Mouse (Mus musculus) T-helper 17 cell (primary cell): ENCODE results near the gene Sertad2.

Experiments
- in situ Hi-C, 2 experiments: fragments of 300-600 bp; cut with MboI, MseI; formaldehyde crosslinking; loops; 1 replicate in 1 of 2; 2 replicates in 1 of 2; pipeline ENCODE4 v1.15.1; 2025; ENCODE audit warnings: high pct_unique_total_duplicates in 2 of 2

The Sertad2 gene

DNA sequence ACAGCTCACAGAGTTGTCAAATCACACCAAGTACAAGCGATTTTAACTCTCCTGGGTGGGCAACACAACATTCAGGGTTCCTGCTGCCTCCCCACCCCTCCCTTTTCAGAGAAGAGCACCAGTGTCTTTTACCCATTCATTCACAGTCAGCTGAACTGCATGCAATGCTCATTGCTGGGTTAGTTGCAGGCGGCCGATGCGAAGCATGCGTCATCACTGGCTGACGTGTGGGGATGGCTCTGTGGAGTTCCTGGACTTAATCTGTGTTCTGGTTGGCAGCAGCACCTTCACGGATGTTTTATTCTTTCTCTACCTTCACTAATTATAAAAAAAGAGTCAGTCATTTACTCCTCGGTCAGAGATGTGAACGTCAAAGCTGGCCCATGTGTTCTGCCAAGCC is 121.8 kb downstream of the Sertad2 start:
- in situ Hi-C loops: loop anchor here in 1 of 2 experiments (5.0 kb wide), 1 partner anchor 78 kb away; no protein-coding TSS in a partner anchor

DNA sequence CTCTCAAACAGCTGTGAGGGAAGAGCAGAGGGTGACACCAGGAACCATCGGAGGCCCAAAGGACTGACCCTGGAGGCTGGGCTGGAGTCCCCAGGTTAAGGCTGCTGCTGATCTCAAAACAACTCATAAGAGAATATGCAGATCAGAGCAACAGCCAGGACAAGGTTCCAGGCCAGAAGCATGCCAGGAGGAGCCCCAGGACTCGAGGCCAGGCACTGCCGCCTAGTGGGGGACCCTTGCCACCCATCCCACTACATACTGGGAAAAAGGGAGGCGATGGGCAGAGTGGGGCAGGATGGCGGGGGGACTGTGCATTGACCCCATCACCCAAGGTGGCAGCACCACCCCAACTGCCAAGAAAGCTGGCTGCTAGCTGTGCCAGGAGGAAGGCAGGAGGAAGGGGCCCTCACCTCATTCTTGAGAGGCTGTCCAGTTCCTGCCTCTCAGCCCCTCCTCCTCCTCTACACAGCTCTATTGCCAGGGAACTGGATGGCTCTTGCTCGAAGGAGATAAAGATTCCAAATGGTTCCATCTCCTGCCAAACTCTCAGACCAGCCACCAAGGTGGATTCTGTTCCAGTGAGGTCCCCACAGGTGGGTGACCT is 128.8 kb downstream of the Sertad2 start:
- in situ Hi-C loops: no loop called here

GRCm38 (mm10) chr11:20672513-20672912 is 129.5 kb downstream of the Sertad2 start:
- in situ Hi-C loops: no loop called here

GRCm38 (mm10) chr11:20679396-20679795 is 136.3 kb downstream of the Sertad2 start:
- in situ Hi-C loops: no loop called here

DNA sequence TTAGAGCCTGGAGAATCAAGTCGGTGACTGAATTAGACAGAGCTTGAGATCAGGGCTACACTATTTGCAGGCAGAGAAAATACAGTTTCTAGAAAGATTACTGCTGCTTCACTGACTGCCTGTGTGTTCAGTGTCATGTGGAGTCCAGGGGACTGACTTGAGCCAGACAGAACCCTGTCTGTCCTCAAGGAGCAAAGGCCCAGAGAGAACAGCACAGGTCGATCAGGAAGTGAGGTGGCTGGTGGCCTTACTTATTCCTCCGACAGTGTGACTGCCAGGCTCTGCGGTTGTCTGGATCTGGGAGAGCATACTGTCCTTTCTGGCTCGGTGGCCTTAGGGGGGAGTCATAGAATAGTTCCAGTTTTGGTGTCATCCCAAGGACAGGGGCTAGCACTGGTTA is 137.7 kb downstream of the Sertad2 start:
- in situ Hi-C loops: loop anchor here in 1 of 2 experiments (10.0 kb wide), 1 partner anchor 1834 kb away; the partner anchor contains the start of gene Tmem17

- in situ Hi-C loops: loop anchor here in 1 of 2 experiments (10.0 kb wide), 1 partner anchor 1833 kb away; the partner anchor contains the start of gene Tmem17
These were observed 138.6 kb downstream of the Sertad2 start for GRCm38 (mm10) chr11:20681679-20682078.

GRCm38 (mm10) chr11:20691000-20691399 is 147.9 kb downstream of the Sertad2 start:
- in situ Hi-C loops: no loop called here
